Comparison of ENCODE assay signal across 8 mouse cellular contexts in genomic region chr2:91256256-91257125, GRCm38 (mm10). TPM values are rescaled to one million over a fixed set of nuclear protein-coding genes. Genes with fewer than 3 reads are reported as not detected.
DNase-seq lines count a peak whose midpoint lies in the region; ATAC-seq and TF ChIP-seq lines count a peak whose summit lies in the region.

No protein-coding gene starts in this region.

- peak overlapping the region; percentile 83 for H3K27ac ChIP-seq in embryonic facial prominence, embryonic 10.5 days (replicated peaks)
- peak overlapping the region; percentile 45 for H3K27ac ChIP-seq in kidney, adult 2 months (ENCODE audit: insufficient read depth, low read depth, low read length)
- peak overlapping the region; percentile 88 for H3K27ac ChIP-seq in lung, embryonic 15.5 days

- no peak for TF ChIP-seq POLR2A in kidney, adult 2 months (IDR thresholded peaks at IDR 0.05; ENCODE audit: low read depth, low read length)

- peaks cover 62% of the 10 kb centered on the region for H3K27me3 ChIP-seq in embryonic facial prominence, embryonic 10.5 days (replicated peaks; ENCODE audit: low read depth, poor library complexity, severe bottlenecking)
- H3K27me3 ChIP-seq in kidney, adult 2 months (replicated peaks; ENCODE audit: control insufficient read depth, insufficient read depth, low read length) = no peaks in the 10 kb centered on the region
- peaks cover 29% of the 10 kb centered on the region for H3K27me3 ChIP-seq in lung, embryonic 15.5 days

- H3K9ac ChIP-seq in lung, embryonic 15.5 days = peak overlapping the region; percentile 73

- H3K4me3 ChIP-seq in embryonic facial prominence, embryonic 10.5 days = peak overlapping the region; percentile 67
- H3K4me3 ChIP-seq in kidney, adult 2 months (ENCODE audit: insufficient read depth, low read depth, low read length) = peak overlapping the region; percentile 87
- peak overlapping the region; percentile 80 for H3K4me3 ChIP-seq in lung, embryonic 15.5 days

- under 1% methylated on average over 52 of the region's 52 CpGs for WGBS in embryonic facial prominence, embryonic 10.5 days
- WGBS in kidney, adult 2 months = under 1% methylated on average over 52 of the region's 52 CpGs
- under 1% methylated on average over 50 of the region's 52 CpGs for WGBS in lung, embryonic 15.5 days

- peak overlapping the region; percentile 90 for H3K4me2 ChIP-seq in lung, embryonic 15.5 days

- no peaks in the 10 kb centered on the region for H3K9me3 ChIP-seq in embryonic facial prominence, embryonic 10.5 days
- H3K9me3 ChIP-seq in lung, embryonic 15.5 days = no peaks in the 10 kb centered on the region

- H3K36me3 ChIP-seq in embryonic facial prominence, embryonic 10.5 days (replicated peaks) = peaks cover 6% of the 10 kb centered on the region
- H3K36me3 ChIP-seq in kidney, adult 2 months (ENCODE audit: control insufficient read depth, insufficient read depth, low read length) = no peaks in the 10 kb centered on the region
- H3K36me3 ChIP-seq in lung, embryonic 15.5 days = peaks cover 10% of the 10 kb centered on the region

- H3K4me1 ChIP-seq in embryonic facial prominence, embryonic 10.5 days = peaks cover 68% of the 10 kb centered on the region
- no peaks in the 10 kb centered on the region for H3K4me1 ChIP-seq in kidney, adult 2 months (ENCODE audit: control insufficient read depth, insufficient read depth, low read length)
- peaks cover 36% of the 10 kb centered on the region for H3K4me1 ChIP-seq in lung, embryonic 15.5 days

- peak; percentile 58 for DNase-seq in CD4-positive helper T cell, adult 2 months (ENCODE audit: low read depth, low spot score)
- DNase-seq in adrenal gland, adult (ENCODE audit: inconsistent age in 2 of 2, low spot score in 1 of 2) = peak; percentile 81 to 94
- peak; percentile 83 for DNase-seq in embryonic facial prominence, embryonic 10.5 days (ENCODE audit: low spot score)
- DNase-seq in heart, adult 9 months (ENCODE audit: low spot score in 2 of 2) = peak; percentile 59 to 67
- DNase-seq in kidney, adult 2 months = peak; percentile 72
- peak; percentile 51 for DNase-seq in ovary, postnatal 14 days (ENCODE audit: low spot score)
- no peak for DNase-seq in layer of hippocampus, adult 11-12 months (ENCODE audit: low spot score)

- ATAC-seq in lung, embryonic 15.5 days (ENCODE audit: borderline replicate concordance, extremely low read depth, low FRiP score, low TSS enrichment) = peak; percentile 80

- no peak for TF ChIP-seq CTCF in kidney, adult 2 months (conservative IDR thresholded peaks at IDR 0.05; ENCODE audit: insufficient read depth, insufficient read length, low read depth, low read length)

RNA-seq across cellular contexts. Expression of gene Pacsin3, which starts 0.7 kb away (rescaled TPM):
- 33.4 and 33.6 TPM in 2 replicates for polyA plus RNA-seq in embryonic facial prominence, embryonic 10.5 days (2016; fragmentation: Nextera tagmentation; extraction: Ambion mirVana)
- 30.2 and 33.3 TPM in 2 replicates for polyA plus RNA-seq in kidney, adult 2 months (2012; rRNA removed)
- polyA plus RNA-seq in lung, embryonic 15.5 days (2015; fragmentation: Nextera tagmentation; extraction: Ambion mirVana) = 51.7 and 54.2 TPM in 2 replicates

RNA-seq across cellular contexts. Expression of gene Arfgap2, which starts 8.3 kb away (rescaled TPM):
- 101 and 102 TPM in 2 replicates for polyA plus RNA-seq in embryonic facial prominence, embryonic 10.5 days (2016; fragmentation: Nextera tagmentation; extraction: Ambion mirVana)
- polyA plus RNA-seq in kidney, adult 2 months (2012; rRNA removed) = 32.7 and 38.4 TPM in 2 replicates
- polyA plus RNA-seq in lung, embryonic 15.5 days (2015; fragmentation: Nextera tagmentation; extraction: Ambion mirVana) = 89.5 and 93.0 TPM in 2 replicates

RNA-seq across cellular contexts. Expression of gene Ddb2, which starts 19.7 kb away (rescaled TPM):
- 9.3 and 9.9 TPM in 2 replicates for polyA plus RNA-seq in embryonic facial prominence, embryonic 10.5 days (2016; fragmentation: Nextera tagmentation; extraction: Ambion mirVana)
- 11.5 and 11.7 TPM in 2 replicates for polyA plus RNA-seq in kidney, adult 2 months (2012; rRNA removed)
- polyA plus RNA-seq in lung, embryonic 15.5 days (2015; fragmentation: Nextera tagmentation; extraction: Ambion mirVana) = 19.7 and 20.4 TPM in 2 replicates

RNA-seq across cellular contexts. Expression of gene Acp2, which starts 53.8 kb away (rescaled TPM):
- 26.0 and 29.0 TPM in 2 replicates for polyA plus RNA-seq in embryonic facial prominence, embryonic 10.5 days (2016; fragmentation: Nextera tagmentation; extraction: Ambion mirVana)
- 27.0 and 31.7 TPM in 2 replicates for polyA plus RNA-seq in kidney, adult 2 months (2012; rRNA removed)
- polyA plus RNA-seq in lung, embryonic 15.5 days (2015; fragmentation: Nextera tagmentation; extraction: Ambion mirVana) = 27.6 and 30.6 TPM in 2 replicates

RNA-seq across cellular contexts. Expression of gene Nr1h3, which starts 53.9 kb away (rescaled TPM):
- polyA plus RNA-seq in embryonic facial prominence, embryonic 10.5 days (2016; fragmentation: Nextera tagmentation; extraction: Ambion mirVana) = 1.1 and 1.4 TPM in 2 replicates
- 92.2 and 106 TPM in 2 replicates for polyA plus RNA-seq in kidney, adult 2 months (2012; rRNA removed)
- polyA plus RNA-seq in lung, embryonic 15.5 days (2015; fragmentation: Nextera tagmentation; extraction: Ambion mirVana) = 20.9 and 22.8 TPM in 2 replicates
